Mouse (Mus musculus): ENCODE results near the gene Hs2st1. TPM values are rescaled to one million over a fixed set of nuclear protein-coding genes. Genes with fewer than 3 reads are reported as not detected.

Gene Hs2st1
- polyA plus RNA-seq, 1 experiment = 5.2 TPM

GRCm38 (mm10) chr3:144432143-144432577 lies 137.8 kb downstream of the Hs2st1 start:
- no peaks in the 10 kb centered on the region for H3K4me1 ChIP-seq (ENCODE audit: control insufficient read depth, insufficient read depth, low read length)
- H3K27me3 ChIP-seq (replicated peaks; ENCODE audit: control insufficient read depth, insufficient read depth, low read length) = no peaks in the 10 kb centered on the region
- TF ChIP-seq CTCF (conservative IDR thresholded peaks at IDR 0.05; ENCODE audit: insufficient read depth, insufficient read length, low read depth, low read length) (no peak), POLR2A (IDR thresholded peaks at IDR 0.05; ENCODE audit: low read depth, low read length) (no peak)
- H3K4me3 ChIP-seq (ENCODE audit: insufficient read depth, low read depth, low read length) = no peak overlapping the region
- DNase-seq = no peak
- no peak overlapping the region for H3K27ac ChIP-seq (ENCODE audit: insufficient read depth, low read depth, low read length)
- no peaks in the 10 kb centered on the region for H3K36me3 ChIP-seq (ENCODE audit: control insufficient read depth, insufficient read depth, low read length)
- WGBS = 74% methylated on average over 10 of the region's 10 CpGs

- no peaks in the 10 kb centered on the region for H3K4me1 ChIP-seq (ENCODE audit: control insufficient read depth, insufficient read depth, low read length)
- H3K36me3 ChIP-seq (ENCODE audit: control insufficient read depth, insufficient read depth, low read length) = no peaks in the 10 kb centered on the region
- H3K4me3 ChIP-seq (ENCODE audit: insufficient read depth, low read depth, low read length) = no peak overlapping the region
- H3K27ac ChIP-seq (ENCODE audit: insufficient read depth, low read depth, low read length) = no peak overlapping the region
- WGBS = 74% methylated on average over 8 of the region's 8 CpGs
- no peaks in the 10 kb centered on the region for H3K27me3 ChIP-seq (replicated peaks; ENCODE audit: control insufficient read depth, insufficient read depth, low read length)
- TF ChIP-seq POLR2A (IDR thresholded peaks at IDR 0.05; ENCODE audit: low read depth, low read length) = no peak
- no peak for TF ChIP-seq CTCF (conservative IDR thresholded peaks at IDR 0.05; ENCODE audit: insufficient read depth, insufficient read length, low read depth, low read length)
- DNase-seq = no peak
Observed at GRCm38 (mm10) chr3:144428514-144429431, 141.2 kb downstream of the Hs2st1 start.

- H3K27me3 ChIP-seq (replicated peaks; ENCODE audit: control insufficient read depth, insufficient read depth, low read length) = no peaks in the 10 kb centered on the region
- TF ChIP-seq POLR2A (IDR thresholded peaks at IDR 0.05; ENCODE audit: low read depth, low read length) = no peak
- no peak for TF ChIP-seq CTCF (conservative IDR thresholded peaks at IDR 0.05; ENCODE audit: insufficient read depth, insufficient read length, low read depth, low read length)
- H3K4me1 ChIP-seq (ENCODE audit: control insufficient read depth, insufficient read depth, low read length) = no peaks in the 10 kb centered on the region
- H3K27ac ChIP-seq (ENCODE audit: insufficient read depth, low read depth, low read length) = no peak overlapping the region
- no peak for DNase-seq
- H3K36me3 ChIP-seq (ENCODE audit: control insufficient read depth, insufficient read depth, low read length) = no peaks in the 10 kb centered on the region
- 83% methylated on average over 4 of the region's 4 CpGs for WGBS
- H3K4me3 ChIP-seq (ENCODE audit: insufficient read depth, low read depth, low read length) = no peak overlapping the region
Observed at GRCm38 (mm10) chr3:144425041-144425448, 144.9 kb downstream of the Hs2st1 start.

- Histone ChIP-seq H3K4me3 (ENCODE audit: insufficient read depth, low read depth, low read length) (no peak overlapping the region), H3K27me3 (replicated peaks; ENCODE audit: control insufficient read depth, insufficient read depth, low read length) (no peaks in the 10 kb centered on the region), H3K36me3 (ENCODE audit: control insufficient read depth, insufficient read depth, low read length) (no peaks in the 10 kb centered on the region), H3K27ac (ENCODE audit: insufficient read depth, low read depth, low read length) (no peak overlapping the region), H3K4me1 (ENCODE audit: control insufficient read depth, insufficient read depth, low read length) (no peaks in the 10 kb centered on the region)
- WGBS = 62% methylated on average over 7 of the region's 7 CpGs
- TF ChIP-seq POLR2A (IDR thresholded peaks at IDR 0.05; ENCODE audit: low read depth, low read length) (no peak), CTCF (conservative IDR thresholded peaks at IDR 0.05; ENCODE audit: insufficient read depth, insufficient read length, low read depth, low read length) (no peak)
- DNase-seq = no peak
Observed at GRCm38 (mm10) chr3:144421404-144422180, 148.4 kb downstream of the Hs2st1 start.

- DNase-seq = no peak
- 79% methylated on average over 7 of the region's 7 CpGs for WGBS
- Histone ChIP-seq H3K36me3 (ENCODE audit: control insufficient read depth, insufficient read depth, low read length) (no peaks in the 10 kb centered on the region), H3K4me3 (ENCODE audit: insufficient read depth, low read depth, low read length) (no peak overlapping the region), H3K27me3 (replicated peaks; ENCODE audit: control insufficient read depth, insufficient read depth, low read length) (no peaks in the 10 kb centered on the region), H3K4me1 (ENCODE audit: control insufficient read depth, insufficient read depth, low read length) (no peaks in the 10 kb centered on the region), H3K27ac (ENCODE audit: insufficient read depth, low read depth, low read length) (no peak overlapping the region)
- TF ChIP-seq POLR2A (IDR thresholded peaks at IDR 0.05; ENCODE audit: low read depth, low read length) (no peak), CTCF (conservative IDR thresholded peaks at IDR 0.05; ENCODE audit: insufficient read depth, insufficient read length, low read depth, low read length) (no peak)
Observed at GRCm38 (mm10) chr3:144413821-144414220, 156.2 kb downstream of the Hs2st1 start.

GRCm38 (mm10) chr3:144412538-144413272 lies 157.3 kb downstream of the Hs2st1 start:
- Histone ChIP-seq H3K4me3 (ENCODE audit: insufficient read depth, low read depth, low read length) (no peak overlapping the region), H3K4me1 (ENCODE audit: control insufficient read depth, insufficient read depth, low read length) (no peaks in the 10 kb centered on the region), H3K27ac (ENCODE audit: insufficient read depth, low read depth, low read length) (no peak overlapping the region), H3K27me3 (replicated peaks; ENCODE audit: control insufficient read depth, insufficient read depth, low read length) (no peaks in the 10 kb centered on the region), H3K36me3 (ENCODE audit: control insufficient read depth, insufficient read depth, low read length) (no peaks in the 10 kb centered on the region)
- TF ChIP-seq POLR2A (IDR thresholded peaks at IDR 0.05; ENCODE audit: low read depth, low read length) (no peak), CTCF (conservative IDR thresholded peaks at IDR 0.05; ENCODE audit: insufficient read depth, insufficient read length, low read depth, low read length) (no peak)
- WGBS = 12% methylated on average over 10 of the region's 10 CpGs
- no peak for DNase-seq

Data from kidney, adult 2 months (tissue).